Mouse (Mus musculus) G1E (cell line): Measurements from ENCODE around the gene Tcte1.
A peak's percentile ranks its signal among the peaks of the same experiment; 100 is the strongest.

Experiments used
- CTCF ChIP-seq: IDR thresholded peaks from 2 replicates; pipeline ENCODE4 v1.5.1; 2012; ENCODE audit warnings: low read depth, low read length, inconsistent platforms, mixed read lengths
- GATA1 ChIP-seq: IDR thresholded peaks from 2 replicates; pipeline ENCODE4 v1.6.1; 2012; ENCODE audit warnings: borderline replicate concordance, low read length, inconsistent platforms, mixed read lengths
- GATA2 ChIP-seq: IDR thresholded peaks from 2 replicates; pipeline ENCODE4 v1.6.1; 2012; ENCODE audit warnings: low read depth, low read length, inconsistent platforms, borderline replicate concordance
- TAL1 ChIP-seq: conservative IDR thresholded peaks from 2 replicates; pipeline ENCODE4 v1.6.1; 2012; ENCODE audit warnings: low read depth, low read length, inconsistent platforms, mixed read lengths

DNA sequence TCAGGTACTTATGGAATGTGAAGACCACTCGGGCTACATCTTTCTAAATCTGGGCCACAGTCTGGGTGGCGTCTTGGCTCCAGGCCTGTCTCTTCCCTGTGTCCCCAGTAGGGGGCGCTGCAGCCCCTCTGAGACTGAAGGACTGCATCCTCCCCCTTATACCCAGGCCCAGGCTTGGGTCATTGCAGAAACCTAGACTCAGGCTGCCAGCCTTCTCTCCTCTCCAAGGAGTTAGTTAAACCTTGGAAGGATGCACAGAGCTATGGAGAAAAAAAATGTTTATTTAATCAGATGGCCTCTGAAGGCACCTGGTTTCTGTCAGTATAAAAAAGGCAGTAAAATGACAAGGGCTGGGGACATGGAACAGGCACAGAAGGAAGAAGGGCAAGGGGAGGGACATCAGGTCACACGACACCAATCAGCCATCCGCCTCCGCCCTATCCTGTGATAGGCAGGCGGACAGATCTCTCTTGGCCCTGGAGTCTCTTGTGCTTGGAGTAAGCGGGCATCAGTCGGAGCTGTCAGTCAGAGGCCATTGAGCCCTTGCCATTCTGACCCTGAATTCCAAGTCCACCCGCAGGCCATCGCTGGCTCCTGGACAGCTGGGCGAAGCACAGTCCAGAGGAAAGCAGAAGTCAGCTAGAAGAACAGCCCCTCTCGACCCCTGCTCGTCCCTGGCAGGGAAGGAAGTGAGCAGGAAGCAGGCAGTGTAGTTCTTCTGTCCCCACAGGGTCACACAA, 61.9 kb downstream of the Tcte1 start:
- TF ChIP-seq CTCF (peak; percentile 84), GATA1 (no peak), TAL1 (no peak), GATA2 (no peak)
